Mouse (Mus musculus) midbrain, embryonic 10.5 days (tissue): ENCODE measurements around the gene Dnm3. TPM values are rescaled to one million over a fixed set of nuclear protein-coding genes. Genes with fewer than 3 reads are reported as not detected.

Experiments
- DNase-seq: peaks from one replicate; pipeline ENCODE4 v3.0.0-alpha.2; 2017; ENCODE audit warnings: low spot score
- H3K27ac ChIP-seq: fragments of 300-500 bp; sonication (generic); replicated peaks from 2 replicates; pipeline ENCODE4 v1.5.1; 2016; ENCODE audit warnings: mild to moderate bottlenecking
- H3K27me3 ChIP-seq: fragments of 300-500 bp; sonication (generic); 2 replicates; pipeline ENCODE4 v1.6.1; 2016; ENCODE audit warnings: low read depth, mild to moderate bottlenecking; ENCODE audit not compliant: poor library complexity, severe bottlenecking
- H3K36me3 ChIP-seq: fragments of 300-500 bp; sonication (generic); 2 replicates; pipeline ENCODE4 v1.6.1; 2016; ENCODE audit warnings: mild to moderate bottlenecking, moderate library complexity
- H3K4me1 ChIP-seq: fragments of 300-500 bp; sonication (generic); 2 replicates; pipeline ENCODE4 v1.6.1; 2016
- H3K4me3 ChIP-seq: fragments of 300-500 bp; sonication (generic); 2 replicates; pipeline ENCODE4 v1.5.1; 2016; ENCODE audit warnings: mild to moderate bottlenecking, moderate library complexity
- H3K9me3 ChIP-seq: fragments of 300-500 bp; sonication (generic); replicated peaks from 2 replicates; pipeline ENCODE4 v1.6.1; 2016; ENCODE audit warnings: mild to moderate bottlenecking
- WGBS: fragments of 180-500 bp; shearing (Covaris S2); methylation state at CpG from one replicate; pipeline ENCODE4 v1.1.7; 2016; 5-methylcytosine and 5-hydroxymethylcytosine counted together
- polyA plus RNA-seq: library from polyadenylated mRNA; unstranded; fragments of >200 nt; fragmentation: Nextera tagmentation; extraction: Ambion mirVana; gene quantifications from 2 replicates; pipeline ENCODE4 v1.2.1, GENCODE M21; 2016

Dnm3 gene
- polyA plus RNA-seq, 1 experiment from 2014 or later, result 2.3 TPM

DNA sequence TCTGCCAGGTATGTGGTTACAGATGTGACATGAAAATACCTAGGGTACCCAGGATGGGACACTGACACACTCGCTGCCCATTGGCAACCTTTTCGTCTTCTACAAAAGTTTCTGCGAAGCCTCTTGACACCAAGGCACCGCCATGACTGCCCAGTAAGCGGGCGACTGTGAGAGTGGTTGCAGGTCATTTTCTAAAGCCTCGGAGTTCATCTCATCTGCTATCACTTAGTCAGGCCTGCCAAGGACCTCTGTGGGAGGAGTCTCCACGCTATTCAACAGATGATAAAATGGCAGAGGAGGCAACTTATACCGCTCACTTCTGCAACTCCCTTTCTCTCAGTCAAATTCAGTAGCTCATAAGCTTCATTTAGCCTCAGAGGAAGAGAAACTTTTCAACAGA is 268.8 kb downstream of the Dnm3 start:
- DNase-seq, result no peak
- 74% methylated on average over 9 of the region's 9 CpGs for WGBS
- no peaks in the 10 kb centered on the region for H3K36me3 ChIP-seq
- H3K27ac ChIP-seq, result peak overlapping the region; percentile 73
- peaks cover 52% of the 10 kb centered on the region for H3K27me3 ChIP-seq
- H3K4me1 ChIP-seq, result peaks cover 50% of the 10 kb centered on the region
- peak overlapping the region; percentile 28 for H3K4me3 ChIP-seq
- H3K9me3 ChIP-seq, result no peaks in the 10 kb centered on the region

GRCm38 (mm10) chr1:162207708-162208043 is 270.2 kb downstream of the Dnm3 start:
- Histone ChIP-seq H3K36me3 (no peaks in the 10 kb centered on the region), H3K9me3 (no peaks in the 10 kb centered on the region), H3K4me3 (no peak overlapping the region), H3K27ac (no peak overlapping the region), H3K27me3 (peaks cover 50% of the 10 kb centered on the region), H3K4me1 (peaks cover 49% of the 10 kb centered on the region)
- no peak for DNase-seq
- 62% methylated on average over 7 of the region's 7 CpGs for WGBS

DNA sequence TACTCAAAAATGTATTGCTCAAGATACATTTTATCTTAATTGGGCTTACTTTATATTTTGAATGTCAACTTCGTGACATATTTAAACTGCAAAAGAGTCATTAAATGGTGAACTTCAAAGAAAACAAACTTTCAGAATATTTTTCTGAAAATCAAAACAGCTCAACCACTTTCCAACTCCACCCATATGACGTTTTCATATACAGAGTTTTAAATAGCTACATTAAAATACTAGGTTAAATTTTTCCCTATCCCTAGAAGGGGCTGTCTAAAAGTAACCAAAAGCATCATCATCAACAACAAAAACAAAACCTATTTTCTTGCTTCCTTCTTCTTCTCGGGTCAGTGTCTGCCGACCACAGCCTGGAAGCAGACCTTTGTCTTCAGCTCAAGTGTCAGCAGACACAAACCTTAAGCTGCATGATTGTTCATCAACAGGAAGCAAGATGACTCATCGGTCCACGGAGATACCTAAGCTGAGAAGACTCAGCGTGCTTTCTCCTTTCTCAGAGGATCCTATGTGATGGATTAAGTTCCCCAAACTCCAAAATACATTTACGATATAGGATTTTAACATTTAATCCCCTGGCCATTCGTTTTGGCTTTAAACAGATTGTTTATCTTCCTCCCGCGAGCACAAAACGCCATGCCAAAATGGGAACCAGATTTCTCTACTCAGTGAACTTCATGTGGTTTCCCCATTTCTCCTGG is 270.7 kb downstream of the Dnm3 start:
- WGBS, result 63% methylated on average over 12 of the region's 12 CpGs
- Histone ChIP-seq H3K27ac (no peak overlapping the region), H3K36me3 (no peaks in the 10 kb centered on the region), H3K4me1 (peaks cover 52% of the 10 kb centered on the region), H3K27me3 (peaks cover 45% of the 10 kb centered on the region), H3K4me3 (no peak overlapping the region), H3K9me3 (no peaks in the 10 kb centered on the region)
- no peak for DNase-seq

DNA sequence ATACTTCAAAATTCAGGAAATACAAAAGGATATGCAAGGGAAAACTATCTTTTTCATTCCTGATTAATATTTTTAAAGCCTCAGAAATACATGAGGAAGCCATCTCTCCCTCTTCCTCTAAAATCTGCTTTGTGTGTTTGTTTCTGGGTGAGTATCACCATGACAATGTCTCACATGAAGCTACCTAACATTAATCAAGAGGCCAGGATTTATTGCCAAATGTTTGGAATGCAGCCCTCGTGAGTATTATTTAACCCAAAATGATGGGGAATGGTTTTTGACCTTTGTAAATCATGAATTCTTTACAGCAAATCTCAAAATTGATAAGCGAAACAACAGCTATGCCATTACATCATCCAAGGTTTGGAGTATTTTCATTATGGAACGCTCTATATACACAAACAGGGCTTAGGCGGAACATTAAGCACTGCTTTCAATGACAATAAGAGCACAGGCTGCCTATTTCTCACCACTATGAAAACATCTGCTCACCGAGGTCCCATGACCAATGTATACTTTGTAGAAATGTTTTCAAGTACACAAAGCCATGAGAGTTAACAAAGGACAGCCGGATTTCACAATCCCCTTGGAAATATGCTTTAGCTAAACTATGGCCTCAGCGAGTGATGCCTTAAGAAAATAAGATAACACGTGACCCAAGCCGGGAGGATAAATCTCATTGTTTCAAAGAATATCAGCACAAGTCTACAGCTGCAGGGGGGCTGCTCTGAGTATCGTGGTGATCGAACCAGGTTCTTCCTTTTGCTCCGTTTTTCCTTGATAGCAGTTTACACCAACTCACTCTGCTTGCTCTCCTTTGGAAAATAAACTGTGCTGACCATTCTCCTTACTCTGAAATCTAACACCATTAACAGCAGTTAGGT is 275.1 kb downstream of the Dnm3 start:
- Histone ChIP-seq H3K4me1 (peaks cover 15% of the 10 kb centered on the region), H3K27me3 (peaks cover 18% of the 10 kb centered on the region), H3K9me3 (no peaks in the 10 kb centered on the region), H3K27ac (no peak overlapping the region), H3K36me3 (no peaks in the 10 kb centered on the region), H3K4me3 (no peak overlapping the region)
- WGBS, result 71% methylated on average over 12 of the region's 12 CpGs
- DNase-seq, result no peak

GRCm38 (mm10) chr1:162200446-162200845 is 277.4 kb downstream of the Dnm3 start:
- DNase-seq, result no peak
- peaks cover 19% of the 10 kb centered on the region for H3K4me1 ChIP-seq
- no peaks in the 10 kb centered on the region for H3K36me3 ChIP-seq
- H3K9me3 ChIP-seq, result no peaks in the 10 kb centered on the region
- H3K4me3 ChIP-seq, result no peak overlapping the region
- WGBS, result 92% methylated on average over 6 of the region's 6 CpGs
- peaks cover 13% of the 10 kb centered on the region for H3K27me3 ChIP-seq
- no peak overlapping the region for H3K27ac ChIP-seq

GRCm38 (mm10) chr1:162196812-162197680 is 280.8 kb downstream of the Dnm3 start:
- Histone ChIP-seq H3K9me3 (no peaks in the 10 kb centered on the region), H3K4me3 (no peak overlapping the region), H3K4me1 (peaks cover 10% of the 10 kb centered on the region), H3K36me3 (no peaks in the 10 kb centered on the region), H3K27ac (no peak overlapping the region), H3K27me3 (peaks cover 7% of the 10 kb centered on the region; the same call in 1 of the 2 replicates)
- WGBS, result 74% methylated on average over 9 of the region's 9 CpGs
- DNase-seq, result no peak

GRCm38 (mm10) chr1:162188744-162189143 is 289.1 kb downstream of the Dnm3 start:
- no peaks in the 10 kb centered on the region for H3K9me3 ChIP-seq
- H3K36me3 ChIP-seq, result no peaks in the 10 kb centered on the region
- no peaks in the 10 kb centered on the region for H3K27me3 ChIP-seq
- H3K27ac ChIP-seq, result no peak overlapping the region
- DNase-seq, result no peak
- no peak overlapping the region for H3K4me3 ChIP-seq
- H3K4me1 ChIP-seq, result peaks cover 12% of the 10 kb centered on the region
- WGBS, result 92% methylated on average over 4 of the region's 4 CpGs

DNA sequence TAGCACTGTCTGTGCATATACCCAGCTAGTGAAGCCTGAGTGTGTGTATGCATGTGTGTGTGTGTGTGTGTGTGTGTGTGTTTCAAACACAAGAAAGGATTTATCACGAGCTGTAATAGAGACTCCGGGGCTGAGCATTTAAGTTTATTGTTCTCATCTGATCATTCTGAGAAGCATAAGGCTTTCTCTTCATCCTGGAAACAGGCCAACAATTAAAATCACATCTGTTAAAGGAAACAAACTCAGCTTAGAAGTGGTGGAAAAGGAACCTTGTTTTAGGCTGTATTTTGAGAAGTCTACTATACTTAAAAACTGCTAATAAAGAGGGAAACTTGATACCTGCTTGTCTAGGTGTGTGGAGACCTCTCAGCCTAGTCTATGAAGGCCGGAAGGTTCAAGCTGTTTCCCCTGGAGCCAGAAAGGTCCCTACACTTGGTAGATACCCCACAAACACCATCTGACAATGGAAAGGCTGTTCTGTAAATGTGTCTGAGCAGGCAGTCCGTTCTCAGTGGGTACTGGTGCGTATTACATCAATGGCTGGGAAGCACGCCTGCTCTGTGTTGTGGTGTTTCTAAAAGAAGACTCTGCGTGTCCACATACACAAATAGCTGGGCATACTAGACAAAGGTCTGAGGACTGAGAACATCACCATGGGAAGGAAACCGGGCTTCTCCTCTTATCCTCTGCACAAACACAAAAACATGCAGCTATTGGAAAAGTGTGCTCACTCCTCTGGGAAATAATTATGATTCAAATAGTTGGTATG is 290.3 kb downstream of the Dnm3 start:
- Histone ChIP-seq H3K4me1 (peaks cover 19% of the 10 kb centered on the region), H3K36me3 (no peaks in the 10 kb centered on the region), H3K9me3 (no peaks in the 10 kb centered on the region), H3K27me3 (no peaks in the 10 kb centered on the region), H3K27ac (no peak overlapping the region), H3K4me3 (no peak overlapping the region)
- whole genome bisulfite sequencing, result 87% methylated on average over 8 of the region's 8 CpGs
- no peak for DNase-seq

GRCm38 (mm10) chr1:162186470-162187351 is 291.1 kb downstream of the Dnm3 start:
- Histone ChIP-seq H3K27me3 (no peaks in the 10 kb centered on the region), H3K4me3 (no peak overlapping the region), H3K4me1 (peaks cover 19% of the 10 kb centered on the region), H3K27ac (no peak overlapping the region), H3K36me3 (no peaks in the 10 kb centered on the region), H3K9me3 (no peaks in the 10 kb centered on the region)
- 75% methylated on average over 7 of the region's 7 CpGs for WGBS
- DNase-seq, result no peak

DNA sequence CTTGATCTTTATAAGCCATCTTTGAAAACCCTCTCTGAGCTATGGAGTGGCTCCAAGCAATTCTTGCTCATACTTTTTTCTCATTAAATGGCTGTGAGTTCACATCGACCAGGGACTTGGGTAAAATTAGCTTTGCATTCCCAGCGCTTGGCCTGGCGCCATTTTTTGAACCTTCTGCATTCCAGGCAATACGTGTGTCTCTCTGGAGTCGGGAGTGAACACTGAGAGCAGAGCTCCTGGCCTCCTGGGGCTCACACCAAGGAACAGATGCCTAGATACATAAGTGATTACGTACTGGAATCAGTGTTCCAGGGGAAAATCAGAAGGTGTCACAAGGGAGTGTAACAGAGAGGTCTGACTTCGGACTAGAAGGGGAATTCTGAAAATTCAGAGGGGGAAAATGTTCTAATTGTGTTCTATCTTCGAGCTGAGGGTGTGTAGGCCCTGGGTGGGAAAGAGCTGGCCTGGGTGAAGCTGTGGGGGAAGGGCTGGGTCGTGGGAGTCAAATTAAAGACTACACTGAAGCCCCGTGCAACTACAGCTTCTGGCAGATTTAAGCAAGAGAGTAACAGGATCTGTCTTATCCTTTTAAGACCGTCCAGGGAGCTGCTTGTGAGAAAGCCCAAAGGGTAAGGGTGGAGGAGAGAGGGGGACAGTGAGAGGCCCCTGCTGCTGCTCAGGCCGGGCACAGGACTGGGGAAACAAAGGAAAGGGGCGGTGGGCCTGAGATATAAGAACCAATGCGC is 293.7 kb downstream of the Dnm3 start:
- Histone ChIP-seq H3K27me3 (no peaks in the 10 kb centered on the region), H3K9me3 (no peaks in the 10 kb centered on the region), H3K4me3 (no peak overlapping the region), H3K36me3 (no peaks in the 10 kb centered on the region), H3K4me1 (peaks cover 25% of the 10 kb centered on the region), H3K27ac (peak overlapping the region; percentile 74)
- DNase-seq, result no peak
- WGBS, result 59% methylated on average over 14 of the region's 14 CpGs

- Histone ChIP-seq H3K27ac (no peak overlapping the region), H3K4me1 (peaks cover 25% of the 10 kb centered on the region), H3K27me3 (no peaks in the 10 kb centered on the region), H3K4me3 (no peak overlapping the region), H3K36me3 (no peaks in the 10 kb centered on the region), H3K9me3 (no peaks in the 10 kb centered on the region)
- 81% methylated on average over 3 of the region's 3 CpGs for WGBS
- no peak for DNase-seq
Measured at GRCm38 (mm10) chr1:162183438-162183837, 294.4 kb downstream of the Dnm3 start.
